Mouse (Mus musculus): ENCODE measurements around the gene B9d1. TPM values are rescaled to one million over a fixed set of nuclear protein-coding genes. Genes with fewer than 3 reads are reported as not detected.
A peak's percentile ranks its signal among the peaks of the same experiment; 100 is the strongest.

Gene B9d1
- 21.9 and 24.3 TPM in 2 replicates for polyA plus RNA-seq (2015; fragmentation: Nextera tagmentation; extraction: Ambion mirVana)

- Histone ChIP-seq H3K4me2 (ENCODE audit: low read depth, low read length) (peak within 1 kb of the TSS; percentile 69), H3K4me3 (replicated peaks; ENCODE audit: low read length) (peak within 1 kb of the TSS; percentile 70), H3K27me3 (ENCODE audit: control insufficient read depth, insufficient read depth, low read length) (no peaks in the 10 kb centered on the region), H3K9ac (ENCODE audit: low read length) (peak within 1 kb of the TSS; percentile 86), H3K36me3 (ENCODE audit: control insufficient read depth, insufficient read depth, low read length) (no peaks in the 10 kb centered on the region), H3K9me3 (replicated peaks; ENCODE audit: control insufficient read depth, low read length) (no peaks in the 10 kb centered on the region), H3K4me1 (ENCODE audit: control insufficient read depth, insufficient read depth, low read length) (peaks cover 6% of the 10 kb centered on the region; the same call in 1 of the 2 replicates), H3K27ac (ENCODE audit: low read length) (peak within 1 kb of the TSS; percentile 82)
- WGBS = under 1% methylated on average over 39 of the region's 39 CpGs
- ATAC-seq (ENCODE audit: insufficient read depth, low FRiP score) = peak; percentile 89
Observed at GRCm38 (mm10) chr11:61504713-61505257, at the start of gene B9d1. Gene B9d1, plus strand, starts transcription at chr11:61505144.

- Histone ChIP-seq H3K27ac (ENCODE audit: low read length) (peak overlapping the region; percentile 42), H3K4me1 (ENCODE audit: control insufficient read depth, insufficient read depth, low read length) (peaks cover 11% of the 10 kb centered on the region), H3K36me3 (ENCODE audit: control insufficient read depth, insufficient read depth, low read length) (no peaks in the 10 kb centered on the region), H3K9me3 (replicated peaks; ENCODE audit: control insufficient read depth, low read length) (no peaks in the 10 kb centered on the region), H3K4me2 (ENCODE audit: low read depth, low read length) (no peak overlapping the region), H3K9ac (ENCODE audit: low read length) (no peak overlapping the region), H3K4me3 (replicated peaks; ENCODE audit: low read length) (no peak overlapping the region), H3K27me3 (ENCODE audit: control insufficient read depth, insufficient read depth, low read length) (no peaks in the 10 kb centered on the region)
- no peak for ATAC-seq (ENCODE audit: insufficient read depth, low FRiP score)
- WGBS = 55% methylated on average over 2 of the region's 2 CpGs
Observed at GRCm38 (mm10) chr11:61464071-61464470, 40.9 kb upstream of the B9d1 start.

GRCm38 (mm10) chr11:61465422-61465821, 39.5 kb upstream of the B9d1 start:
- 27% methylated on average over 4 of the region's 4 CpGs for WGBS
- H3K27ac ChIP-seq (ENCODE audit: low read length) = peak overlapping the region; percentile 90
- H3K27me3 ChIP-seq (ENCODE audit: control insufficient read depth, insufficient read depth, low read length) = no peaks in the 10 kb centered on the region
- peak; percentile 71; the same call in 1 of the 2 replicates for ATAC-seq (ENCODE audit: insufficient read depth, low FRiP score)
- H3K36me3 ChIP-seq (ENCODE audit: control insufficient read depth, insufficient read depth, low read length) = no peaks in the 10 kb centered on the region
- no peak overlapping the region for H3K9ac ChIP-seq (ENCODE audit: low read length)
- no peaks in the 10 kb centered on the region for H3K9me3 ChIP-seq (replicated peaks; ENCODE audit: control insufficient read depth, low read length)
- no peak overlapping the region for H3K4me3 ChIP-seq (replicated peaks; ENCODE audit: low read length)
- H3K4me1 ChIP-seq (ENCODE audit: control insufficient read depth, insufficient read depth, low read length) = peaks cover 11% of the 10 kb centered on the region
- H3K4me2 ChIP-seq (ENCODE audit: low read depth, low read length) = no peak overlapping the region

GRCm38 (mm10) chr11:61468534-61468933, 36.4 kb upstream of the B9d1 start:
- Histone ChIP-seq H3K27ac (ENCODE audit: low read length) (no peak overlapping the region), H3K4me2 (ENCODE audit: low read depth, low read length) (no peak overlapping the region), H3K9ac (ENCODE audit: low read length) (no peak overlapping the region), H3K9me3 (replicated peaks; ENCODE audit: control insufficient read depth, low read length) (no peaks in the 10 kb centered on the region), H3K27me3 (ENCODE audit: control insufficient read depth, insufficient read depth, low read length) (no peaks in the 10 kb centered on the region), H3K4me1 (ENCODE audit: control insufficient read depth, insufficient read depth, low read length) (peaks cover 11% of the 10 kb centered on the region), H3K4me3 (replicated peaks; ENCODE audit: low read length) (no peak overlapping the region), H3K36me3 (ENCODE audit: control insufficient read depth, insufficient read depth, low read length) (no peaks in the 10 kb centered on the region)
- 77% methylated on average over 4 of the region's 4 CpGs for WGBS
- ATAC-seq (ENCODE audit: insufficient read depth, low FRiP score) = no peak

GRCm38 (mm10) chr11:61469317-61469917, 35.5 kb upstream of the B9d1 start:
- 57% methylated on average over 7 of the region's 7 CpGs for WGBS
- no peak overlapping the region for H3K27ac ChIP-seq (ENCODE audit: low read length)

GRCm38 (mm10) chr11:61470880-61471279, 34.1 kb upstream of the B9d1 start:
- Histone ChIP-seq H3K9ac (ENCODE audit: low read length) (no peak overlapping the region), H3K9me3 (replicated peaks; ENCODE audit: control insufficient read depth, low read length) (no peaks in the 10 kb centered on the region), H3K36me3 (ENCODE audit: control insufficient read depth, insufficient read depth, low read length) (no peaks in the 10 kb centered on the region), H3K4me2 (ENCODE audit: low read depth, low read length) (no peak overlapping the region), H3K27me3 (ENCODE audit: control insufficient read depth, insufficient read depth, low read length) (no peaks in the 10 kb centered on the region), H3K4me3 (replicated peaks; ENCODE audit: low read length) (no peak overlapping the region), H3K4me1 (ENCODE audit: control insufficient read depth, insufficient read depth, low read length) (peaks cover 4% of the 10 kb centered on the region; the same call in 1 of the 2 replicates), H3K27ac (ENCODE audit: low read length) (no peak overlapping the region)
- ATAC-seq (ENCODE audit: insufficient read depth, low FRiP score) = no peak

More at GRCm38 (mm10) chr11:61469317-61469917, 35.5 kb upstream of the B9d1 start:
- no peaks in the 10 kb centered on the region for H3K9me3 ChIP-seq (replicated peaks; ENCODE audit: control insufficient read depth, low read length)
- H3K27me3 ChIP-seq (ENCODE audit: control insufficient read depth, insufficient read depth, low read length) = no peaks in the 10 kb centered on the region
- no peak overlapping the region for H3K4me3 ChIP-seq (replicated peaks; ENCODE audit: low read length)
- H3K4me2 ChIP-seq (ENCODE audit: low read depth, low read length) = no peak overlapping the region
- H3K9ac ChIP-seq (ENCODE audit: low read length) = no peak overlapping the region
- ATAC-seq (ENCODE audit: insufficient read depth, low FRiP score) = no peak
- peaks cover 8% of the 10 kb centered on the region for H3K4me1 ChIP-seq (ENCODE audit: control insufficient read depth, insufficient read depth, low read length)
- H3K36me3 ChIP-seq (ENCODE audit: control insufficient read depth, insufficient read depth, low read length) = no peaks in the 10 kb centered on the region

GRCm38 (mm10) chr11:61473630-61474029, 31.3 kb upstream of the B9d1 start:
- H3K9me3 ChIP-seq (replicated peaks; ENCODE audit: control insufficient read depth, low read length) = no peaks in the 10 kb centered on the region
- no peak overlapping the region for H3K4me2 ChIP-seq (ENCODE audit: low read depth, low read length)
- H3K27me3 ChIP-seq (ENCODE audit: control insufficient read depth, insufficient read depth, low read length) = no peaks in the 10 kb centered on the region
- no peak overlapping the region for H3K27ac ChIP-seq (ENCODE audit: low read length)
- H3K36me3 ChIP-seq (ENCODE audit: control insufficient read depth, insufficient read depth, low read length) = no peaks in the 10 kb centered on the region
- WGBS = 74% methylated on average over 4 of the region's 4 CpGs
- no peak for ATAC-seq (ENCODE audit: insufficient read depth, low FRiP score)
- H3K4me3 ChIP-seq (replicated peaks; ENCODE audit: low read length) = no peak overlapping the region
- no peak overlapping the region for H3K9ac ChIP-seq (ENCODE audit: low read length)
- H3K4me1 ChIP-seq (ENCODE audit: control insufficient read depth, insufficient read depth, low read length) = 0 out of 2 replicates have a peak, but pooled peaks cover 4% of the 10 kb centered on the region

- WGBS = 35% methylated on average over 12 of the region's 12 CpGs
- Histone ChIP-seq H3K4me1 (ENCODE audit: control insufficient read depth, insufficient read depth, low read length) (peaks cover 10% of the 10 kb centered on the region; the same call in 1 of the 2 replicates), H3K36me3 (ENCODE audit: control insufficient read depth, insufficient read depth, low read length) (no peaks in the 10 kb centered on the region), H3K9me3 (replicated peaks; ENCODE audit: control insufficient read depth, low read length) (no peaks in the 10 kb centered on the region), H3K4me2 (ENCODE audit: low read depth, low read length) (peak overlapping the region; percentile 39), H3K9ac (ENCODE audit: low read length) (no peak overlapping the region), H3K27ac (ENCODE audit: low read length) (no peak overlapping the region), H3K27me3 (ENCODE audit: control insufficient read depth, insufficient read depth, low read length) (no peaks in the 10 kb centered on the region), H3K4me3 (replicated peaks; ENCODE audit: low read length) (peak overlapping the region; percentile 12; the same call in 1 of the 2 replicates)
- ATAC-seq (ENCODE audit: insufficient read depth, low FRiP score) = 0 out of 2 replicates have a peak, but pooled peaks have one; percentile 71
Observed at GRCm38 (mm10) chr11:61476786-61477382, 28.1 kb upstream of the B9d1 start.

All from stomach, embryonic 16.5 days (tissue).